Mouse (Mus musculus) E14TG2a.4 (cell line): Measurements from ENCODE around the gene Tefm.

Source experiments
- CTCF ChIP-seq: conservative IDR thresholded peaks from 2 replicates; pipeline ENCODE4 v1.5.1; 2014; ENCODE audit warnings: low read length
- POU5F1 ChIP-seq: IDR thresholded peaks from 2 replicates; pipeline ENCODE4 v1.6.1; 2014; ENCODE audit warnings: low read length, borderline replicate concordance

DNA sequence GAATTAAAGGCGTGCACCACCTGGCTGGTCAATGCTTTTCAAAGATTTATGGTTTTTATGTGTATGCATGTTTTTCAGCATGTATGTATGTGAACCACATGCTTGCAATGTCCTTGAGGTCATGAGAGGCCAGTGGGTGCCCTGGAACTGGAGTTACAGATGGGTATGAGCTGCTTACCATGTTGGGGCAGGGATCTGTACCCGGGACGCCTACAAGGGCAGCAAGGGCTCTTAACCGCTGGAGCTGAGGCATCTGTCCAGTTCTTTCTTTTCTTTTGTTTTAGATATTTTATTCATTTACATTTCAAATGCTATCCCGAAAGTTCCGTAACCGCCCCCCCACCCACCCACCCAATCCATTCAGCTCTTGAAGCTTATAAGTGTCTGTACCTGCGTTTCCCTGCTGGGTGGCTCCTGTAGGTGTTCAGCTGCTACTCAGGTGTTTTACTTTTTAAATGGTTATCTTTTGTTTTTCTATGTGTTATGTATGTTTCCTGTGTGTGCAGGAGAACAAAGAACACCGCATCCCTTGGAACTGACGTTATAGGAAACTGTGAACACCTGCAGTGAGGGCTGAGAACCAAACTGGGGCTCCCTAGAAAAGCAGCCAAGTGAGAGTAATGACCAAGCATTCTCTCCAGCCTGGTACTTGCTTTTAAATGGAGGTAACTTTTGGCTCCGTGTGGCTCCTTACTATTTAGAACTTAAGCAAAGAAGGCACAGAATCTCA, 5.9 kb downstream of the Tefm start:
- TF ChIP-seq CTCF = no peak
- no peak for TF ChIP-seq POU5F1
